Comparison of ENCODE assay signal across 8 mouse cellular contexts in genomic region chr13:119487880-119488580, GRCm38 (mm10). TPM values are rescaled to one million over a fixed set of nuclear protein-coding genes. Genes with fewer than 3 reads are reported as not detected.
DNase-seq lines count a peak whose midpoint lies in the region; ATAC-seq and TF ChIP-seq lines count a peak whose summit lies in the region.

Gene Tmem267, plus strand, starts transcription at chr13:119488039.
Gene 3110070M22Rik, minus strand, starts transcription at chr13:119488383.

- peaks cover 19% of the 10 kb centered on the region for H3K36me3 ChIP-seq in intestine, postnatal 0 days (ENCODE audit: control insufficient read depth, insufficient read depth)
- peaks cover 38% of the 10 kb centered on the region for H3K36me3 ChIP-seq in midbrain, embryonic 13.5 days

- H3K4me3 ChIP-seq in intestine, postnatal 0 days (ENCODE audit: low read depth, low read length): no peak within 1 kb of the TSS
- H3K4me3 ChIP-seq in midbrain, embryonic 13.5 days (replicated peaks): no peak within 1 kb of the TSS

- 57% methylated on average over 87 of the region's 87 CpGs for WGBS in intestine, postnatal 0 days
- 73% methylated on average over 87 of the region's 87 CpGs for WGBS in midbrain, embryonic 13.5 days

- H3K9ac ChIP-seq in intestine, postnatal 0 days (ENCODE audit: low read depth, low read length): no peak within 1 kb of the TSS
- H3K9ac ChIP-seq in midbrain, embryonic 13.5 days (replicated peaks): peak within 1 kb of the TSS; percentile 6; the same call in 1 of the 2 replicates

- H3K27me3 ChIP-seq in intestine, postnatal 0 days (replicated peaks; ENCODE audit: control insufficient read depth, insufficient read depth, low read length): no peaks in the 10 kb centered on the region
- no peaks in the 10 kb centered on the region for H3K27me3 ChIP-seq in midbrain, embryonic 13.5 days

- H3K9me3 ChIP-seq in intestine, postnatal 0 days (ENCODE audit: control insufficient read depth): peaks cover 7% of the 10 kb centered on the region; the same call in 1 of the 2 replicates
- H3K9me3 ChIP-seq in midbrain, embryonic 13.5 days: peaks cover 16% of the 10 kb centered on the region

- peak; percentile 89 to 90 for DNase-seq in adrenal gland, adult 18-20 months (ENCODE audit: low spot score in 2 of 2)
- DNase-seq in embryo, embryonic 10 days (ENCODE audit: low spot score): peak; percentile 65
- DNase-seq in gastrocnemius, postnatal 36 days: peak; percentile 70 to 78
- peak; percentile 82 to 90 for DNase-seq in left cerebral cortex, postnatal 25 days (ENCODE audit: low spot score in 2 of 2)
- peak; percentile 62 to 75 for DNase-seq in spleen, postnatal 14 days (ENCODE audit: low spot score in 2 of 2)

- ATAC-seq in intestine, postnatal 0 days: no peak; the same call in 1 of the 2 replicates
- no peak for ATAC-seq in midbrain, embryonic 13.5 days
- no peak; the same call in 1 of the 2 replicates for ATAC-seq in erythroid progenitor cell, adult 5-6 weeks (replicated peaks; ENCODE audit: low FRiP score, poor library complexity, severe bottlenecking)

- H3K4me1 ChIP-seq in intestine, postnatal 0 days (replicated peaks; ENCODE audit: control insufficient read depth, insufficient read depth, low read length): no peaks in the 10 kb centered on the region
- H3K4me1 ChIP-seq in midbrain, embryonic 13.5 days (replicated peaks): no peaks in the 10 kb centered on the region

- peak; percentile 67 for TF ChIP-seq CTCF in intestine, postnatal 0 days (IDR thresholded peaks at IDR 0.05; ENCODE audit: low read depth)

- H3K4me2 ChIP-seq in intestine, postnatal 0 days (replicated peaks; ENCODE audit: low read depth): no peak within 1 kb of the TSS
- H3K4me2 ChIP-seq in midbrain, embryonic 13.5 days (replicated peaks): peak within 1 kb of the TSS; percentile 33

- peak within 1 kb of the TSS; percentile 7; the same call in 1 of the 2 replicates for H3K27ac ChIP-seq in intestine, postnatal 0 days (ENCODE audit: low read depth, low read length)
- H3K27ac ChIP-seq in midbrain, embryonic 13.5 days: peak within 1 kb of the TSS; percentile 55

- intact Hi-C loops in gastrocnemius, postnatal 36 days (cut with DNase I): no loop called here
- intact Hi-C loops in left cerebral cortex, postnatal 25 days (cut with DNase I): no loop called here

RNA-seq across cellular contexts. Expression of gene Tmem267, which starts in this region (rescaled TPM):
- total RNA-seq in adrenal gland, adult 18-20 months (2021): 10 to 100 TPM; 12.3 to 13.8 TPM
- 10 to 100 TPM; 11.5 TPM for total RNA-seq in gastrocnemius, postnatal 36 days (2021)
- polyA plus RNA-seq in intestine, postnatal 0 days (2015; fragmentation: Nextera tagmentation; extraction: Ambion mirVana): 1.7 and 1.9 TPM in 2 replicates
- total RNA-seq in left cerebral cortex, postnatal 25 days (2021): 10 to 100 TPM; 24.9 to 28.0 TPM
- polyA plus RNA-seq in midbrain, embryonic 13.5 days (2015; fragmentation: Nextera tagmentation; extraction: Ambion mirVana): 3.0 and 4.2 TPM in 2 replicates
- total RNA-seq in erythroid progenitor cell, adult 5-6 weeks (2015; ENCODE audit: low replicate concordance): not detected in 2 replicates
- total RNA-seq in erythroid progenitor cell, adult 5-6 weeks (2017; ENCODE audit: low replicate concordance): not detected in 2 replicates

RNA-seq across cellular contexts. Expression of gene 3110070M22Rik, which starts in this region (rescaled TPM):
- 1 to 10 TPM; 1.1 to 1.2 TPM for total RNA-seq in adrenal gland, adult 18-20 months (2021)
- under 1 TPM; 0.30 to 0.46 TPM for total RNA-seq in gastrocnemius, postnatal 36 days (2021)
- 1.7 and 2.1 TPM in 2 replicates for polyA plus RNA-seq in intestine, postnatal 0 days (2015; fragmentation: Nextera tagmentation; extraction: Ambion mirVana)
- 1 to 10 TPM; 2.6 to 3.7 TPM for total RNA-seq in left cerebral cortex, postnatal 25 days (2021)
- 1.3 and 1.7 TPM in 2 replicates for polyA plus RNA-seq in midbrain, embryonic 13.5 days (2015; fragmentation: Nextera tagmentation; extraction: Ambion mirVana)
- total RNA-seq in erythroid progenitor cell, adult 5-6 weeks (2015; ENCODE audit: low replicate concordance): 6.7 TPM in 1 of 2 replicates, not detected in the other
- total RNA-seq in erythroid progenitor cell, adult 5-6 weeks (2017; ENCODE audit: low replicate concordance): not detected in 2 replicates

Comparison
In these comparisons a context has a peak if more than half of its experiments do, and no peak if none do; other contexts are left out.
1. RNA of gene Tmem267 (total RNA-seq): 24.9 to 28.0 TPM in left cerebral cortex, postnatal 25 days, 12.3 to 13.8 TPM in adrenal gland, adult 18-20 months and 11.5 TPM in gastrocnemius, postnatal 36 days; not detected in erythroid progenitor cell, adult 5-6 weeks; every median in the first group is over 4 times any median in the second.
2. Peak in every context shown above with its lines, with median percentiles within 50 percentile points of each other: DNase-seq.